Mouse (Mus musculus) small intestine, adult 2 months (tissue): ENCODE data around the gene Lrwd1.

ENCODE experiments used
- CTCF ChIP-seq: fragments of 200-500 bp; IDR thresholded peaks from 2 replicates; pipeline ENCODE4 v1.5.1; 2012; ENCODE audit warnings: low read depth, mild to moderate bottlenecking, control low read depth, inconsistent platforms, low read length, moderate library complexity, mixed read lengths; ENCODE audit not compliant: insufficient replicate concordance, insufficient read length; ENCODE audit errors: extremely low read depth
- POLR2A ChIP-seq: fragments of 200-500 bp; IDR thresholded peaks from 2 replicates; pipeline ENCODE4 v1.6.1; 2012; ENCODE audit warnings: low read depth, mild to moderate bottlenecking, control low read depth, inconsistent platforms, low read length, moderate library complexity

DNA sequence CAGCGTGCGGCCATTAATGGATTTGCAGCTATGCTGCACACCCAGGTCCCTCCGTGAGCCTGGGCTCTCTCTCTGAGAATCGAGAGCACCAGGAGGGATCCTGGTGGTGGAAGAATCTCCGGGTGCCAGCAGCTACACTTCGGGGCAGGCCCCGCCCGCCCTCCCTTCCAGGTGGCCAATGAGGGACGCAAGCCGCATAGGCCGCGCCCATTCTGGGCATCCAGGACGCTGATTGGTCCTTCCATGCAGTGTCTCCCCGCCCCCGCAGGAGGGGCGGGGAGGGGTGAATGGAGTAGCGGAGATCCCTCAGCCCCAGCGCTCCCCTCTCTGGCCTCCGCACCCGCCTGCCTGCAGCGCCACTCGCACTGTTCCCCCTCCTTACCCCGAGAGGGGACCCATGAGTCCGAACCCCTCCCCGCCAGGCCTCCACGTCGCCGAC, 52.2 kb downstream of the Lrwd1 start, which contains the start of gene Rasa4:
- no peak for TF ChIP-seq CTCF
- TF ChIP-seq POLR2A: no peak
